12 mouse cellular contexts compared by ENCODE assay signal in genomic region chr1:132581845-132582839, GRCm38 (mm10). TPM values are rescaled to one million over a fixed set of nuclear protein-coding genes. Genes with fewer than 3 reads are reported as not detected.
DNase-seq lines count a peak whose midpoint lies in the region; ATAC-seq lines count a peak whose summit lies in the region.
"Had no signal": no experiment of that assay in that cellular context is flagged by ENCODE, and none has a peak within 500 bp of the region (broad histone marks: within the 10 kb centered on the region; RNA-seq: fewer than 3 reads in every experiment).

No protein-coding gene starts in this region.

- H3K4me1 ChIP-seq in embryonic facial prominence, embryonic 10.5 days = peaks cover 68% of the 10 kb centered on the region
- H3K4me1 ChIP-seq in hindbrain, embryonic 11.5 days (replicated peaks; ENCODE audit: control insufficient read depth, insufficient read depth, low read length) = peaks cover 25% of the 10 kb centered on the region
- H3K4me1 ChIP-seq in midbrain, embryonic 16.5 days (ENCODE audit: control insufficient read depth, insufficient read depth, low read length) = peaks cover 45% of the 10 kb centered on the region
- H3K4me1 ChIP-seq in heart, embryonic 12.5 days (replicated peaks) = peaks cover 9% of the 10 kb centered on the region; the same call in 1 of the 2 replicates

- H3K27ac ChIP-seq in embryonic facial prominence, embryonic 10.5 days (replicated peaks) = peak overlapping the region; percentile 65
- H3K27ac ChIP-seq in hindbrain, embryonic 11.5 days (ENCODE audit: low read depth, low read length) = peak overlapping the region; percentile 88
- peak overlapping the region; percentile 89 for H3K27ac ChIP-seq in midbrain, embryonic 16.5 days (ENCODE audit: low read length)
- no peak overlapping the region for H3K27ac ChIP-seq in heart, embryonic 12.5 days (ENCODE audit: poor library complexity, severe bottlenecking)
- H3K27ac ChIP-seq: left cerebral cortex, adult 2 months; liver, embryonic 14.5 days had no signal

- no peaks in the 10 kb centered on the region for H3K36me3 ChIP-seq in embryonic facial prominence, embryonic 10.5 days (replicated peaks)
- H3K36me3 ChIP-seq in hindbrain, embryonic 11.5 days (ENCODE audit: control insufficient read depth, insufficient read depth, low read length) = no peaks in the 10 kb centered on the region
- H3K36me3 ChIP-seq in midbrain, embryonic 16.5 days (ENCODE audit: control insufficient read depth, insufficient read depth, low read length) = no peaks in the 10 kb centered on the region
- H3K36me3 ChIP-seq in heart, embryonic 12.5 days = no peaks in the 10 kb centered on the region

- no peak overlapping the region for H3K4me3 ChIP-seq in embryonic facial prominence, embryonic 10.5 days
- no peak overlapping the region for H3K4me3 ChIP-seq in hindbrain, embryonic 11.5 days (ENCODE audit: low read depth, low read length)
- no peak overlapping the region for H3K4me3 ChIP-seq in midbrain, embryonic 16.5 days (ENCODE audit: low read depth, low read length)
- H3K4me3 ChIP-seq in heart, embryonic 12.5 days = no peak overlapping the region
- H3K4me3 ChIP-seq: left cerebral cortex, adult 2 months had no signal

- 49% methylated on average over 14 of the region's 14 CpGs for WGBS in embryonic facial prominence, embryonic 10.5 days
- WGBS in hindbrain, embryonic 11.5 days = 41% methylated on average over 14 of the region's 14 CpGs
- 9% methylated on average over 14 of the region's 14 CpGs for WGBS in midbrain, embryonic 16.5 days
- 70% methylated on average over 14 of the region's 14 CpGs for WGBS in heart, embryonic 12.5 days

- no peaks in the 10 kb centered on the region; the same call in 1 of the 2 replicates for H3K27me3 ChIP-seq in embryonic facial prominence, embryonic 10.5 days (replicated peaks; ENCODE audit: low read depth, poor library complexity, severe bottlenecking)
- no peaks in the 10 kb centered on the region for H3K27me3 ChIP-seq in hindbrain, embryonic 11.5 days (ENCODE audit: control insufficient read depth, insufficient read depth, low read length)
- no peaks in the 10 kb centered on the region for H3K27me3 ChIP-seq in midbrain, embryonic 16.5 days (ENCODE audit: control insufficient read depth, insufficient read depth, low read depth, low read length)
- H3K27me3 ChIP-seq in heart, embryonic 12.5 days (replicated peaks) = peaks cover 7% of the 10 kb centered on the region; the same call in 1 of the 2 replicates

- peak overlapping the region; percentile 19; the same call in 1 of the 2 replicates for H3K9ac ChIP-seq in hindbrain, embryonic 11.5 days (ENCODE audit: low read depth, low read length)
- peak overlapping the region; percentile 11; the same call in 1 of the 2 replicates for H3K9ac ChIP-seq in midbrain, embryonic 16.5 days (ENCODE audit: low read depth, low read length)
- H3K9ac ChIP-seq in heart, embryonic 12.5 days = no peak overlapping the region
- H3K9ac ChIP-seq: liver, embryonic 14.5 days had no signal

- no peak for ATAC-seq in cerebellum, adult (ENCODE audit: insufficient number of reproducible peaks, low FRiP score, low TSS enrichment)
- peak; percentile 82 for ATAC-seq in hindbrain, embryonic 11.5 days (ENCODE audit: low FRiP score)
- ATAC-seq in midbrain, embryonic 16.5 days = peak; percentile 61
- no peak for ATAC-seq in heart, embryonic 12.5 days (ENCODE audit: insufficient number of reproducible peaks, low FRiP score)
- ATAC-seq: inflammation-experienced regulatory T-cells, adult 6 months had no signal

- 0 out of 2 replicates have a peak overlapping the region, but pooled peaks have one; percentile 7 for H3K4me2 ChIP-seq in hindbrain, embryonic 11.5 days (replicated peaks; ENCODE audit: low read depth, low read length)
- no peak overlapping the region; the same call in 1 of the 2 replicates for H3K4me2 ChIP-seq in midbrain, embryonic 16.5 days (ENCODE audit: low read length)
- no peak overlapping the region for H3K4me2 ChIP-seq in heart, embryonic 12.5 days

- H3K9me3 ChIP-seq in embryonic facial prominence, embryonic 10.5 days = no peaks in the 10 kb centered on the region
- H3K9me3 ChIP-seq in hindbrain, embryonic 11.5 days (ENCODE audit: control insufficient read depth, low read length) = no peaks in the 10 kb centered on the region
- H3K9me3 ChIP-seq in midbrain, embryonic 16.5 days (replicated peaks; ENCODE audit: control insufficient read depth, low read length, poor library complexity, severe bottlenecking) = no peaks in the 10 kb centered on the region
- no peaks in the 10 kb centered on the region for H3K9me3 ChIP-seq in heart, embryonic 12.5 days (replicated peaks)

- DNase-seq in cerebellum, adult 8-10 months = peak; percentile 42
- DNase-seq in embryonic facial prominence, embryonic 10.5 days (ENCODE audit: low spot score) = peak; percentile 41
- DNase-seq in hindbrain, embryonic 11.5 days (ENCODE audit: low spot score) = peak; percentile 61
- no peak for DNase-seq in right cerebral cortex, postnatal 25 days
- no peak for DNase-seq in heart, adult 8-10 months (ENCODE audit: low spot score)
- DNase-seq: right cerebral cortex, adult 18-20 months had no signal

RNA-seq across cellular contexts. Expression of gene Cntn2, which starts 39.1 kb away (rescaled TPM):
- 14.7 and 15.1 TPM in 2 replicates for polyA plus RNA-seq in embryonic facial prominence, embryonic 10.5 days (2016; fragmentation: Nextera tagmentation; extraction: Ambion mirVana)
- polyA plus RNA-seq in hindbrain, embryonic 11.5 days (2014; fragmentation: Nextera tagmentation; extraction: Ambion mirVana) = 45.9 and 68.9 TPM in 2 replicates
- polyA plus RNA-seq in midbrain, embryonic 16.5 days (2015; fragmentation: Nextera tagmentation; extraction: Ambion mirVana) = 28.2 and 34.6 TPM in 2 replicates
- 0.18 and 0.20 TPM in 2 replicates for polyA plus RNA-seq in heart, embryonic 12.5 days (2016; fragmentation: Nextera tagmentation; extraction: Ambion mirVana)
- total RNA-seq in heart, adult 8-10 months (2022) = 1 to 10 TPM; 2.7 to 4.6 (median 3.5) TPM
- polyA plus RNA-seq: inflammation-experienced regulatory T-cells, adult 6 months had no signal

Comparison
In these comparisons a context has a peak if more than half of its experiments do, and no peak if none do; other contexts are left out.
1. DNase-seq: peak in cerebellum, adult 8-10 months (single experiment), embryonic facial prominence, embryonic 10.5 days (single experiment) and hindbrain, embryonic 11.5 days (single experiment); none in right cerebral cortex, postnatal 25 days (single experiment) and heart, adult 8-10 months (single experiment).
2. ATAC-seq: peak in hindbrain, embryonic 11.5 days (single experiment) and midbrain, embryonic 16.5 days (single experiment); none in cerebellum, adult (single experiment) and heart, embryonic 12.5 days (single experiment).
3. RNA of gene Cntn2, which starts 39.1 kb away (polyA plus RNA-seq): 45.9 to 68.9 TPM in hindbrain, embryonic 11.5 days, 28.2 to 34.6 TPM in midbrain, embryonic 16.5 days and 14.7 to 15.1 TPM in embryonic facial prominence, embryonic 10.5 days; 0.18 to 0.20 TPM in heart, embryonic 12.5 days; every median in the first group is over 10 times any median in the second.